Mouse (Mus musculus) hindbrain, embryonic 15.5 days (tissue): Measurements from ENCODE around the gene Tesk2. TPM values are rescaled to one million over a fixed set of nuclear protein-coding genes. Genes with fewer than 3 reads are reported as not detected.

Experiments used
- ATAC-seq: fragments of 200-750 bp; cut with Nextera tagmentation; 2 replicates; pipeline ENCODE4 v1.8.0; 2017; ENCODE audit warnings: low read depth, moderate number of reproducible peaks, moderate TSS enrichment; ENCODE audit not compliant: low FRiP score
- H3K27ac ChIP-seq: fragments of 300-500 bp; sonication (generic); replicated peaks from 2 replicates; pipeline ENCODE4 v1.5.1; 2015; ENCODE audit warnings: mild to moderate bottlenecking, inconsistent platforms
- H3K27me3 ChIP-seq: fragments of 300-500 bp; sonication (generic); 2 replicates; pipeline ENCODE4 v1.6.1; 2015; ENCODE audit warnings: control low read depth, inconsistent platforms
- H3K36me3 ChIP-seq: fragments of 300-500 bp; sonication (generic); 2 replicates; pipeline ENCODE4 v1.6.1; 2015; ENCODE audit warnings: control low read depth, inconsistent platforms
- H3K4me1 ChIP-seq: fragments of 300-500 bp; sonication (generic); replicated peaks from 2 replicates; pipeline ENCODE4 v1.6.1; 2015; ENCODE audit warnings: control low read depth, inconsistent platforms
- H3K4me2 ChIP-seq: fragments of 300-500 bp; sonication (generic); 2 replicates; pipeline ENCODE4 v1.6.1; 2015; ENCODE audit warnings: moderate library complexity, mild to moderate bottlenecking, inconsistent platforms
- H3K4me3 ChIP-seq: fragments of 300-500 bp; sonication (generic); 2 replicates; pipeline ENCODE4 v1.5.1; 2015; ENCODE audit warnings: mild to moderate bottlenecking, inconsistent platforms
- H3K9ac ChIP-seq: fragments of 300-500 bp; sonication (generic); 2 replicates; pipeline ENCODE4 v1.6.1; 2015; ENCODE audit warnings: inconsistent platforms
- H3K9me3 ChIP-seq: fragments of 300-500 bp; sonication (generic); 2 replicates; pipeline ENCODE4 v1.6.1; 2016; ENCODE audit warnings: control low read depth, inconsistent platforms
- WGBS: fragments of 180-500 bp; shearing (Covaris S2); methylation state at CpG from one replicate; pipeline ENCODE4 v1.1.7; 2015; 5-methylcytosine and 5-hydroxymethylcytosine counted together
- polyA plus RNA-seq: library from polyadenylated mRNA; unstranded; fragments of >200 nt; fragmentation: Nextera tagmentation; extraction: Ambion mirVana; gene quantifications from 2 replicates; pipeline ENCODE4 v1.2.1, GENCODE M21; 2015

The Tesk2 gene
- polyA plus RNA-seq, 1 experiment from 2014 or later: 2.6 TPM

DNA sequence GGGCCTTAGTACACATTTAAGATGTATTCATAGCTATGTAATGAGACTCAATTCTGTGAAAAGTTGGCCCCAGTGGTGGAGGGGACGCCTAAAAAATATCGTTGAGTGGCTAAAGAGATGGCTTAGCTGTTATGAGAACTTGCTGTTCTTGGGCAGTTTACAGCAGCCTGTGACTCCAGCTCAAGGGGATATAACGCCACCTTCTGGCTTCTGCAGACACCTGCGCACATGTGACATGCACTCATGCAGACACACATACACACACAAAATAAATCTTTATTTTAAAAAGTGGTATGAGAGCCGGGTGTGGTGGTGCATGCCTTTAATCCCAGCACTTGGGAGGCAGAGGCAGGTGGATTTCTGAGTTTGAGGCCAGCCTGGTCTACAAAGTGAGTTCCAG lies 55.6 kb downstream of the Tesk2 start:
- H3K27me3 ChIP-seq: no peaks in the 10 kb centered on the region
- no peak overlapping the region for H3K4me3 ChIP-seq
- no peaks in the 10 kb centered on the region for H3K9me3 ChIP-seq
- H3K4me2 ChIP-seq: no peak overlapping the region
- WGBS: 94% methylated on average over 5 of the region's 5 CpGs
- ATAC-seq: no peak
- H3K9ac ChIP-seq: no peak overlapping the region
- no peak overlapping the region for H3K27ac ChIP-seq
- no peaks in the 10 kb centered on the region for H3K4me1 ChIP-seq
- H3K36me3 ChIP-seq: no peaks in the 10 kb centered on the region

DNA sequence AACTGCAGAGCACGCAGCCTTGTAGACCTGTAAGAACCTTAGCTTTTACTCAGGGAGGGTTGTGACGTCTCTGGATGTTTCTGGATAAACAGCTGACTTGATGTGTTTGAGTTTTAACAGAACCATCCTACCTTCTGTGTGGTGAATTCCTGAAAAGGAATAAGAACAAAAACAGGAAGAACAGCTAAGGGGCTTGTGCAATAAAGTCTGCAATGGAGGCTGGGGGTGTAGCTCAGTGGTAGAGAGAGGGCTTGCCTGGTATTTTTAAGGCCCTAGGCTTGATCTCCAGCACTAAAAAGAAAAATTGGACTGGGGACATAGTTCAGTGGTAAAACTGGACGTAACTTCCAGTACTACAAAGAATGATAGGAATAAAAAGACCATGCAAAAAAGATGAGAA lies 56.3 kb downstream of the Tesk2 start:
- WGBS: 93% methylated on average over 3 of the region's 3 CpGs
- no peak for ATAC-seq
- no peak overlapping the region for H3K9ac ChIP-seq
- H3K4me3 ChIP-seq: no peak overlapping the region
- H3K9me3 ChIP-seq: no peaks in the 10 kb centered on the region
- H3K4me1 ChIP-seq: no peaks in the 10 kb centered on the region
- H3K27me3 ChIP-seq: no peaks in the 10 kb centered on the region
- H3K4me2 ChIP-seq: no peak overlapping the region
- no peak overlapping the region for H3K27ac ChIP-seq
- H3K36me3 ChIP-seq: no peaks in the 10 kb centered on the region

DNA sequence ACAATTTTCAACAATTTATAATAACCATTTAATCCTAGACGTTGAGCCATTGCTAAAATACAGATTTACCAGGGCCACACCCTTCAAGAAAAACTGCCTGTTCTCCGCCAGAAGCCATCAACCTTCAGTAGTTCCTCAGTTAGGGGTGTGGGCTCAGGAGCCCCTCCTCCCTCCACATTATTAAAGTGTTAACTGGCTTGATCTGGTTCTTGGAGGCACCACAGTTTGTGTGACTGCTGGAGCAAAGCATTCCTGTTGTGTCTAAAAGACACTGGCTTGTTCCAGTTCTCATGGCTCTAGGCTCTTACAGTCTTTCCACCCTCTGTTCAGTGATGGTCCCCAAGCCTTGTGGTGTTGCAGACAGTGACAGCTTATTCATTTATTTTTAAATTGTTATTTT lies 59.8 kb downstream of the Tesk2 start:
- no peaks in the 10 kb centered on the region for H3K36me3 ChIP-seq
- H3K4me1 ChIP-seq: no peaks in the 10 kb centered on the region
- no peaks in the 10 kb centered on the region for H3K27me3 ChIP-seq
- H3K27ac ChIP-seq: no peak overlapping the region
- WGBS: 87% methylated on average over 2 of the region's 2 CpGs
- H3K4me3 ChIP-seq: no peak overlapping the region
- H3K9me3 ChIP-seq: no peaks in the 10 kb centered on the region
- no peak overlapping the region for H3K9ac ChIP-seq
- no peak overlapping the region for H3K4me2 ChIP-seq
- no peak for ATAC-seq

DNA sequence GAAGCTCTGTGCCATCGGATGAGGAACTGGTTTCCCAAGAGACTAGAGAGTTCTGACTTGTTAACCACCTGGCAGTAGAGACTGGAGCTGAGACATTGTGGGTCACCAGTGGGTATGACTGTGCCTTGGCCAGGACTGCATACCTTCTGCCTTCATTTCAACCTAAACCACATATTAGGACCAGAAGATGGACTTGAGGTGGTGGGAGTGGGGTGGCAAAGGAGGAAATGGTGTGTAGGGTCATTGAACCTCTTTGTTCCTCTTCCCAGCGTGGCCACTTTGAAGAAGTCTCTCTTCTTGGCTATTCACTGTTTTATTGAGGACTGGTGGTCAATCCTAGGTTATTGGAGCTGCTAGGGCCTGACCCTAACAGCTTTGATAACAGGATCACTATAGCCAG lies 60.6 kb downstream of the Tesk2 start:
- Histone ChIP-seq H3K36me3 (no peaks in the 10 kb centered on the region), H3K27me3 (no peaks in the 10 kb centered on the region), H3K9me3 (no peaks in the 10 kb centered on the region), H3K9ac (no peak overlapping the region), H3K4me2 (no peak overlapping the region), H3K4me3 (no peak overlapping the region), H3K27ac (no peak overlapping the region), H3K4me1 (no peaks in the 10 kb centered on the region)
- no peak for ATAC-seq
- 36% methylated on average over 2 of the region's 2 CpGs for WGBS

DNA sequence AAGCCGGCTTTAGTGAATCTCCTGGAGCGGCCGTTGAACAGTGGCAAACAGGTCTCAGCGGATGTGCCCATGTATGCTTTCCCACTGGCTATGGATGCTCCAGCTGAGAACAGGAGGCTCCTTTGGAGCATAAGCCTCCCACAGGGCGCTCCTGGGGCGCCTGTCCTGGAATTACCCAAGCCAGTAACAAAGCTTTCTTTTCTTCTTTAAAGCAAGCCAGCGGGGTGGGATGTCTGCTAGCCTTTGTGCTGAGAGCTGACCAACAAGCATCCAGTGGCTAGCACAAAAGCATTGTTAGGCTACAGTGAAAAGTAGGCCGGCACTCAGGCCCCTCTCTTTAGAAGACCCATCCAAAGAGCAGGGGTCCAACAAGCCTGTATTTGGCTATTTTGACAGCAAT lies 61.4 kb downstream of the Tesk2 start:
- H3K36me3 ChIP-seq: no peaks in the 10 kb centered on the region

DNA sequence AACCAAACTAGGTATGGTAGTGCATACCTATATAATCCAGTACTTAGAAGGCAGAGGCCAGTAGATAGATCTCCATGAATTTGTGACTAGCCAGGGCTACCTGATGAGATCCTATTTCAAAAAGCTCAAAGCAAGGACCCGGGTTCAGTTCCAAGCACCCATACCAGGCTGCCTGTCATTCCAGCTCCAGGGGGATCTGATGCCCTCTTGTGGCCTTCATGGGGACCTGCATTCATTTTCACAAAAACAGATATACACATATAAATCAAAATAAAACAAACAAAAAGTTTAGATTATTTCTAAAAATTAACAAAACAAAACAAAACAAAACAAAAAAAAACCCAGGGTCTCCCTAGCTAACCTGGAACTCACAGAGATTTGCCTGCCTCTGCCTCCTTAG lies 65.8 kb downstream of the Tesk2 start:
- Histone ChIP-seq H3K4me3 (no peak overlapping the region), H3K4me1 (no peaks in the 10 kb centered on the region), H3K4me2 (no peak overlapping the region), H3K27ac (no peak overlapping the region), H3K9ac (no peak overlapping the region), H3K36me3 (no peaks in the 10 kb centered on the region), H3K9me3 (no peaks in the 10 kb centered on the region), H3K27me3 (no peaks in the 10 kb centered on the region)
- ATAC-seq: no peak
- 94% methylated on average over 1 of the region's 1 CpGs for WGBS

More for the DNA sequence above, 61.4 kb downstream of the Tesk2 start:
- H3K9me3 ChIP-seq: no peaks in the 10 kb centered on the region
- no peaks in the 10 kb centered on the region for H3K27me3 ChIP-seq
- no peak for ATAC-seq
- H3K4me1 ChIP-seq: no peaks in the 10 kb centered on the region
- no peak overlapping the region for H3K27ac ChIP-seq
- 9% methylated on average over 8 of the region's 8 CpGs for WGBS
- H3K9ac ChIP-seq: no peak overlapping the region
- H3K4me2 ChIP-seq: no peak overlapping the region
- no peak overlapping the region for H3K4me3 ChIP-seq

DNA sequence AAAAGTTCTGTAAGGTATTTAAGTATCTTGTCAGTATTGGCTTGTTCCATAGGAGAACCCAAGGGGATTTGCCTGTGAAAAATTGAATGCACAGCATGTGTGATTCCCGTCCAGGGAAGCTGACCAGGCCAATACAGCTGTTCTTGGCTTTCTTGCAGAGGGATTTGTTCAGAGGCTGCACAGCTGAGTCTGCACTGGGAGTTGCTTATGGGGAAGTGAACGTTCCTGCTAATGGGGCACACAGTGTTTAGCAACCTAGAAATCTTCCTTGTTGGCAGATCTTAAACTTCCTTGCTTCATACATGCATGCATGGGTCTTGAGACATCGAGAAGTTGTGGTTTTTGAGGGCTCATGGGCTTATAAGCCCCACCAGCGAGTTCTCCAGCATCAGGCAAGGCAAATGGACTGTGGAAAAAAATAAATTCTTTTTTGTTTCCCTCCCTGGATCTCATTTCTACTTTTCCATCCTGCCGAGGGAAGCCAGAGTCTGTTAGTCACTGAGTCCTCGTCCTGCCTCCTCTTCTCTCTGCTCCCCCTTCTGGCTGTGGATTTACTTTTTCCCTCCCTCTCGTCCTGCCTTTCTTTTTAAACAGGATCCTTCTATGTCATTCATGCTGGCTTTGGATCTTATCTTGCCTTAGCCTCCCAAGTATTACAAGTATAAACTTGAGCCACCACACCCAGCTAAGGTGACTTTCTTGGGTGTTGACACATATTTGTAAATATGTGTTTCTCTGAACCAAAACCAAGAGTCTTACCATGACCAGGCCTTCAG lies 67.4 kb downstream of the Tesk2 start:
- no peak overlapping the region for H3K27ac ChIP-seq
- no peaks in the 10 kb centered on the region for H3K27me3 ChIP-seq
- ATAC-seq: no peak
- H3K9me3 ChIP-seq: no peaks in the 10 kb centered on the region
- H3K4me2 ChIP-seq: no peak overlapping the region
- 44% methylated on average over 7 of the region's 7 CpGs for WGBS
- H3K4me1 ChIP-seq: no peaks in the 10 kb centered on the region
- no peaks in the 10 kb centered on the region for H3K36me3 ChIP-seq
- no peak overlapping the region for H3K9ac ChIP-seq
- no peak overlapping the region for H3K4me3 ChIP-seq

DNA sequence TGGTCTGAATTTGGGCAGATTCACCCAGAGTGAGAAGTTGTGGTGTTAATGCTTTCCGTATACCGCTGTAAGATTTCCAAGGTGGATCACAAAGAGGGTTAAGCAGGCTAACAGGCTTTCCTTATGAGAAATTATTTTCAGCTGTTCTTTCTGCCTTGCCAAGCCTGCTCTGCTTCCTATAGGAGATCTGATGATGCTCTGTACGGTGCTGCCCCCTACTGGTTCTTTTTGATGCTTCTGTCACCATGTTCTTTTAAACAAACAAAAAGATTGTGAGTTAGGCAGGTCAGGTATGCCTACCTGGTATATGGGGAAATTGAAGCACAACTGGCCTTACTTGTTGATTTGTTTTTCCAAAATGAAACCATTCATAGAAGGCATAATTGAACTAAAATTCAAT lies 68.2 kb downstream of the Tesk2 start:
- H3K4me1 ChIP-seq: no peaks in the 10 kb centered on the region
- no peaks in the 10 kb centered on the region for H3K27me3 ChIP-seq
- ATAC-seq: no peak
- H3K27ac ChIP-seq: no peak overlapping the region
- no peak overlapping the region for H3K4me3 ChIP-seq
- H3K4me2 ChIP-seq: no peak overlapping the region
- H3K9ac ChIP-seq: no peak overlapping the region
- 10% methylated on average over 3 of the region's 3 CpGs for WGBS
- no peaks in the 10 kb centered on the region for H3K36me3 ChIP-seq
- no peaks in the 10 kb centered on the region for H3K9me3 ChIP-seq

DNA sequence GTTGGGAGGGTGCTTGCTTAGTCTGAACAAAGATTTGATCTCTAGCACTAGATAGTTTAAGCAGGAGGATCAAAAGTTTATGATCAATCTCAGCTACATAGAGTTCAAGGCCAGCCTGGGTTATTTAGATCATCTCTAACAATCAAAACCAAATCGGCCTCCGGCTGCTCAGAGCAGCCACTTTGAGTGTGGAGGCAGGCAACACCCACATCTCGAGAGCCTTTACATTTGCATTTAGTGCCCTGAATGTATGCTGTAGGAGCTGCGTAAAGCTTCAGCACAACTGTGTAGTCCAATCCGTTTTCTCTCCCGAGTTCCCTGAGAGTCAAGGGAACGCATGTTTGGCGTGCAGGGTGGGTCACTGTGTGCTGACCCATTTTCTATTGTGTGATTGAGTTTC lies 71.7 kb downstream of the Tesk2 start:
- WGBS: 90% methylated on average over 8 of the region's 8 CpGs
- no peak for ATAC-seq
- Histone ChIP-seq H3K4me3 (no peak overlapping the region), H3K4me2 (no peak overlapping the region), H3K9me3 (no peaks in the 10 kb centered on the region), H3K9ac (no peak overlapping the region), H3K27me3 (no peaks in the 10 kb centered on the region), H3K27ac (no peak overlapping the region), H3K4me1 (no peaks in the 10 kb centered on the region), H3K36me3 (no peaks in the 10 kb centered on the region)

DNA sequence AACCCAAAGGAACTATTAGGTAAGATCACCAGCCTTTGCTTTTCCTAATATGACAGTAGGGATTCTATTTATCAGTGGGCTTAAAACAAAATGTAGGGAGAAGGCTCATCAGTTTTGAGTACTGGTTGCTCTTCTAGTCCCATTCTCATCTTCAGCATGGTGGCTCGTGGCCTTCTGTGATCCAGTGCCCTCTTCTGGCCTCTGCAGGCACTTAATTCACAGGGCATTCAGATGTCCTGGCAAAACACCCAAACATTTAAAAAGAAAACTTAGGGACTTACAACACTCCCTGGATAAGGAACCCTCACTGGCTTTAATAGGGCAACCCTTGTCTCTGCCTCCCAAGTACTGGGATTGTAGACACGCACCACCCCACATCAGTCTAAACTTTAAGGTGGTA lies 73.5 kb downstream of the Tesk2 start:
- 78% methylated on average over 2 of the region's 2 CpGs for WGBS
- Histone ChIP-seq H3K27me3 (no peaks in the 10 kb centered on the region), H3K4me2 (no peak overlapping the region), H3K27ac (no peak overlapping the region), H3K4me3 (no peak overlapping the region), H3K9ac (no peak overlapping the region), H3K9me3 (no peaks in the 10 kb centered on the region), H3K4me1 (no peaks in the 10 kb centered on the region), H3K36me3 (no peaks in the 10 kb centered on the region)
- ATAC-seq: no peak

DNA sequence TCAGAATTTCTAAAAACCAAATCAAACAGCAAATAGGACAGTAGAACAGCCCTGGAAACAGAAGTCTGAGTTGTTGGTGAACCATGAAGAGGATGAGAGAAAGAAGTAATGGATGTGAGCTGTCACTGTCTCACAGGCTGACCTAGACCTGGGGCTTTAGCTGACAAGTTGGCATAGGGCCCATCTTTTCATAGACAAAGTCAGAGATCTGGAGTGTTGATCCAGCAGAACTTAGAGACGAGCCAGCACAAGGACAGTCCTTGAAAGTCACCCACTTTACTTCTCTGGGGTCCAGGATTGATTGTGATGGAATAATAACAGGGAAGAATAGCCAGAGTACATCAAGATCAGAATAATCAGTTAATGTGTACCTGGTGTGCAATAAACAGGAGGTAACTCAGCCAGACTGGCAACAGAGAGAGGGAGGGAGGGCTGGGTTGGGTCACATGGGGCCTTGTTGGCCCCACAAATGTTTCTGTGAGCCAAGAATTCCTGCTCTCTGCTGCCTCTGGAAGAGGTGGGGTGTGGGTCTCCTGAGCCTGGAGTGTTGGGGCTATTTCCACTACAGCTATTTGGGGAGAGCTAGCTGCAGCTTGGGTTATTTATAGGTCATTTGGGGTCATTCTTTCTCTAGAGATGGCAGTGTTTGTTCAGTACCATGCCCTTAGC lies 75.8 kb downstream of the Tesk2 start:
- Histone ChIP-seq H3K36me3 (no peaks in the 10 kb centered on the region), H3K27ac (no peak overlapping the region), H3K27me3 (no peaks in the 10 kb centered on the region), H3K4me1 (no peaks in the 10 kb centered on the region), H3K4me3 (no peak overlapping the region), H3K9me3 (no peaks in the 10 kb centered on the region), H3K4me2 (no peak overlapping the region), H3K9ac (no peak overlapping the region)
- 53% methylated on average over 1 of the region's 1 CpGs for WGBS
- ATAC-seq: no peak

DNA sequence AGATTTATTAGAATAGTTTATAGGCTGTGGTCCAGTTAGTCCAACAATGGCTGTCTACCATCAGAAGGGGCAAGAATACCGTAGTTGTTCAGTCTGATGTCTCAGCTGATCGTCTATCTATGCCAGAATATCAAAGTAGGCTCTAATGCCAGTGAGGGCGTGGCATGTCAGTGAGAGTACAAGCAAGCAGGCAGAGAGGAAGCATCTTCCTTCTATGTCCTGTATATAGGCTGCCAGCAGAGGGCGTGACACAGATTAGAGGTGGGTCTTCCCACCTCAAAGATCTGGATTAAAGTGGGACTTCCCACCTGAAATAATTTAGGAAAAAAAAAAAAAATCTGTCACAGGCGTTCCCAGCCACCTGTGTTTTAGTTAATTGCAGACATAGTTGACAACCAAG lies 79.2 kb downstream of the Tesk2 start:
- no peaks in the 10 kb centered on the region for H3K4me1 ChIP-seq
- no peak for ATAC-seq
- 39% methylated on average over 5 of the region's 5 CpGs for WGBS

More for the DNA sequence above, 79.2 kb downstream of the Tesk2 start:
- Histone ChIP-seq H3K27me3 (no peaks in the 10 kb centered on the region), H3K9ac (no peak overlapping the region), H3K4me3 (no peak overlapping the region), H3K36me3 (peaks cover 22% of the 10 kb centered on the region), H3K27ac (no peak overlapping the region), H3K9me3 (no peaks in the 10 kb centered on the region), H3K4me2 (no peak overlapping the region)
